Mouse (Mus musculus): ENCODE data around the gene Adcy1. TPM values are rescaled to one million over a fixed set of nuclear protein-coding genes. Genes with fewer than 3 reads are reported as not detected.
"Not testable (repeated sequence)": the region's sequence is repeated elsewhere in the genome, so short reads cannot be mapped to it uniquely, and the experiment has no call there.

Adcy1 gene
- total RNA-seq, 2 experiments from 2014 or later = 264 to 305 TPM

GRCm38 (mm10) chr11:7199736-7200392 lies 136.6 kb downstream of the Adcy1 start:
- intact Hi-C loops (cut with DNase I) = loop anchor here (5.0 kb wide), 1 partner anchor 543 kb away; the partner anchor contains the start of gene Ramp3
- peak in 1 of 2 experiments; percentile 47 for DNase-seq (ENCODE audit: low spot score in 2 of 2)

GRCm38 (mm10) chr11:7200393-7200783 lies 137.1 kb downstream of the Adcy1 start:
- intact Hi-C loops (cut with DNase I) = no loop called here
- no peak for DNase-seq (ENCODE audit: low spot score in 2 of 2)

GRCm38 (mm10) chr11:7202206-7202605 lies 138.9 kb downstream of the Adcy1 start:
- intact Hi-C loops (cut with DNase I) = no loop called here
- no peak for DNase-seq (ENCODE audit: low spot score in 2 of 2)

- DNase-seq (ENCODE audit: low spot score in 2 of 2) = no peak
- intact Hi-C loops (cut with DNase I) = no loop called here
Measured at GRCm38 (mm10) chr11:7203846-7204245, 140.6 kb downstream of the Adcy1 start.

- intact Hi-C loops (cut with DNase I) = loop anchor here (2.0 to 10.0 kb wide), 3 partner anchors 357 to 1194 kb away; no protein-coding TSS in a partner anchor
- DNase-seq (ENCODE audit: low spot score in 2 of 2) = peak; percentile 73 to 78
Measured at GRCm38 (mm10) chr11:7210343-7210742, 147.1 kb downstream of the Adcy1 start.

- intact Hi-C loops (cut with DNase I) = loop anchor here (2.0 to 10.0 kb wide), 3 partner anchors 356 to 1194 kb away; no protein-coding TSS in a partner anchor
- no peak for DNase-seq (ENCODE audit: low spot score in 2 of 2)
Measured at GRCm38 (mm10) chr11:7211211-7211610, 147.9 kb downstream of the Adcy1 start.

- no peak for DNase-seq (ENCODE audit: low spot score in 2 of 2)
- intact Hi-C loops (cut with DNase I) = loop anchor here (5.0 to 10.0 kb wide), 2 partner anchors 355 to 923 kb away; no protein-coding TSS in a partner anchor
Measured at GRCm38 (mm10) chr11:7212126-7212798, 149.0 kb downstream of the Adcy1 start.

- DNase-seq (ENCODE audit: low spot score in 2 of 2) = no peak
- intact Hi-C loops (cut with DNase I) = loop anchor here (5.0 to 10.0 kb wide), 2 partner anchors 354 to 922 kb away; no protein-coding TSS in a partner anchor
Measured at GRCm38 (mm10) chr11:7213161-7213500, 149.8 kb downstream of the Adcy1 start.

- DNase-seq (ENCODE audit: low spot score in 2 of 2) = peak; percentile 83 to 90
- intact Hi-C loops (cut with DNase I) = loop anchor here (2.0 to 10.0 kb wide), 5 partner anchors 123 to 1087 kb away; no protein-coding TSS in a partner anchor
Measured at GRCm38 (mm10) chr11:7213501-7214341, 150.4 kb downstream of the Adcy1 start, which contains the start of gene Igfbp3. TSS of gene Igfbp3 (minus strand) at chr11:7213923.

GRCm38 (mm10) chr11:7214342-7214660 lies 151.0 kb downstream of the Adcy1 start:
- intact Hi-C loops (cut with DNase I) = loop anchor here (2.0 to 10.0 kb wide), 5 partner anchors 122 to 1086 kb away; no protein-coding TSS in a partner anchor
- DNase-seq (ENCODE audit: low spot score in 2 of 2) = peak in 1 of 2 experiments; percentile 30

- DNase-seq (ENCODE audit: low spot score in 2 of 2) = peak; percentile 47 to 53
- intact Hi-C loops (cut with DNase I) = loop anchor here (2.0 to 10.0 kb wide), 5 partner anchors 122 to 1086 kb away; no protein-coding TSS in a partner anchor
Measured at GRCm38 (mm10) chr11:7214761-7215160, 151.5 kb downstream of the Adcy1 start.

GRCm38 (mm10) chr11:7215703-7216102 lies 152.4 kb downstream of the Adcy1 start:
- intact Hi-C loops (cut with DNase I) = loop anchor here (2.0 to 10.0 kb wide), 4 partner anchors 121 to 1085 kb away; no protein-coding TSS in a partner anchor

GRCm38 (mm10) chr11:7221826-7222225 lies 158.5 kb downstream of the Adcy1 start:
- DNase-seq (ENCODE audit: low spot score in 2 of 2); intact Hi-C loops (cut with DNase I): not testable (repeated sequence)

More at GRCm38 (mm10) chr11:7215703-7216102, 152.4 kb downstream of the Adcy1 start:
- peak; percentile 47 to 70 for DNase-seq (ENCODE audit: low spot score in 2 of 2)

- DNase-seq (ENCODE audit: low spot score in 2 of 2) = peak in 1 of 2 experiments; percentile 42
- intact Hi-C loops (cut with DNase I) = no loop called here
Measured at GRCm38 (mm10) chr11:7226200-7226599, 162.9 kb downstream of the Adcy1 start.

- DNase-seq (ENCODE audit: low spot score in 2 of 2) = no peak
- intact Hi-C loops (cut with DNase I) = no loop called here
Measured at GRCm38 (mm10) chr11:7226810-7227550, 163.7 kb downstream of the Adcy1 start.

GRCm38 (mm10) chr11:7228107-7228506 lies 164.8 kb downstream of the Adcy1 start:
- intact Hi-C loops (cut with DNase I) = no loop called here
- DNase-seq (ENCODE audit: low spot score in 2 of 2) = no peak

Measured in left cerebral cortex, postnatal 36 days (tissue).